Mouse (Mus musculus) spleen, adult 2 months (tissue): ENCODE measurements around the gene Slc36a3.

Experiments
- CTCF ChIP-seq: fragments of 200-500 bp; IDR thresholded peaks from 2 replicates; pipeline ENCODE4 v1.5.1; 2011; ENCODE audit warnings: mild to moderate bottlenecking, inconsistent platforms; ENCODE audit not compliant: insufficient read depth, insufficient read length, insufficient replicate concordance; ENCODE audit errors: extremely low read depth
- POLR2A ChIP-seq: fragments of 200-500 bp; IDR thresholded peaks from 2 replicates; pipeline ENCODE4 v1.6.1; 2011; ENCODE audit warnings: low read depth, low read length, inconsistent platforms

DNA sequence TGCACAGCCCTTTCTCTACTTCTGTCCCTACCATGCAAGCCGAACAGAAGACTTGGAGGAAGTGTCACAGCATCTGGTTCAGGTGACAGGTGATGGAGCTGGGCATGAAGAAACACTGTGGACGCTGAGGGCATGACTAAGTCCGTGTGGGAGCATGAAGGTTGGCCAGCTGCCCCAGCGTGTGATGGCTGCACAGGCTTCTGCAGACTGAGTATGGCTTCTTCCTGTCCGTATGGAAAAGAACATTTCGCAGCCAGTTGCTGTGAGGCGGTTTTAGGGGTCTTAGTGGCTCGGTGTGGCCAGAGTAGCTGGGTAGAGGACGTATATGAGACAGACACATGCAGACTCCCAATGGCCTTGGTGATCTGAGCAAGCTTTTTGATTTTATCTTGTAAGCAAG, 70.3 kb downstream of the Slc36a3 start:
- TF ChIP-seq POLR2A (no peak), CTCF (no peak)
